Mouse (Mus musculus): ENCODE measurements around the gene Fam172a.
A peak's percentile ranks its signal among the peaks of the same experiment; 100 is the strongest.

Fam172a gene

DNA sequence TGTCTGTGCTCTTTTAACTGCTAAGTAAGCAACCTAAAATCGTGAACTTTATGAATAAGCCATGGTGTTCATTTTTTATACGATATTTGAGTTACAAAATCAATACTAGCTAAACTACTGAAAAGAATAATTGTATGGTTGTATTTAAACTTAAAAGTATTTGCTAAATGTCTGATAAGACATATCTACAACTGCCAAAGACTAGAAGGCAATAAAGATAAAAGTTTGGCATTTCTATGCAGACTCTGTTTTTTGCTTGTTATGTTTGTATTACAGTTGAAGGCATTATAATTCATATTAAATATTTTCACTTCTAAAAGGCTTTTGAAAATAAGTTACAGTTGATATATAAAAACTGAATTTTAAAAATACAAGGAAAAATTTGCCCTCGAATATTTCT lies 274.4 kb downstream of the Fam172a start:
- no peak for DNase-seq (ENCODE audit: low spot score)

DNA sequence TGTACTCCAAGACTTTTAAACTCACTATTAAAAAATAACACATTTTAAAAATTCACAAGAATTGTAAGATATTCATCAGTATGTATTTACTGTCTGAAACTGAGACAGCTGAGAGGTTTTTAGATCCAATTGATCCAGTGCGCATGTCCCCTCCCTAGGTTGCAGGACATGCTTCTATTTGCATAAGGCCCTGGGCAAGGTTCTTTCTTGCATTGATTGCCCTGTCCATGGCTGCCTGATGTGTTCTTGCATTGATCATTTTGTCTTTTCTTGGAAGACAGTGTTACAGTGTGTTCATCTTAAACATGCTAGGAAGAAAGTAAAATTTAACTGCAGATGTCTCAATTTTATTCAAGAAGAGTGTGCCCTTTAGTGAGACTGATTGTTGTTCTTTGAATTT lies 275.3 kb downstream of the Fam172a start:
- DNase-seq (ENCODE audit: low spot score), result no peak

DNA sequence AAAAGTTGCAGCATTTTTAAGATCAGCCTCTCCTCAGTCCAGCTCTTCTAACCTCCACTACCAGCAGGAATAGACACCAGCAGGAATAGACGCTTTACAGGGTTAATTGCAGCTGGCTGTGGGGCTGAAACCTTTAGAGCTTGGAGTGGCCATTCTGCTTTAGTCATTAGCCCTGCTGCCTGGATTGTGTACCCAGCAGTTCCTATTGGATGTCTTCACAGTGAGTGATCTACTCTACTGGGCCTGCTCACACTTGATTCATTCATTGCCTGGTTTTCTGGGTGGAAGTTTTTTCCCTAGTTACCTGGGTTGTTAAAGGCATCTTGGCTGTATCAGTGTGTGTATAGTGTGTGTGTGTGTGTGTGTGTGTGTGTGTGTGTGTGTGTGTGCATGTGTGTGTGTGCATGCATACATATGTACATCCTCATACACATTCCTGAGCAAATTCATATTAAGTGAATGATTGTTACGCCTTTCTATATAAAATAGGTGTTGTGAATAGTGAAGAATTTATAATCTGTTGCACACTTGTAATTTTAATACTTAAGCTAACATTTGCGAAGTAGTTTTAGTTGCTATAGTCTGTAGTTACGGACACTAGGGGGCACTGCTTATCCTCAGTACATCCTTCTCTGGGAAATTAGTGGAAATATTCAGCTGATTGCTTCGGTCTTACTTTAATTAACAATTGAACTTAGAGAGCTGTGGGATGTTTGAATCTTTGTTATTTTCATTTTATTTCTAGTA lies 280.4 kb downstream of the Fam172a start:
- DNase-seq (ENCODE audit: low spot score), result peak; percentile 16

DNA sequence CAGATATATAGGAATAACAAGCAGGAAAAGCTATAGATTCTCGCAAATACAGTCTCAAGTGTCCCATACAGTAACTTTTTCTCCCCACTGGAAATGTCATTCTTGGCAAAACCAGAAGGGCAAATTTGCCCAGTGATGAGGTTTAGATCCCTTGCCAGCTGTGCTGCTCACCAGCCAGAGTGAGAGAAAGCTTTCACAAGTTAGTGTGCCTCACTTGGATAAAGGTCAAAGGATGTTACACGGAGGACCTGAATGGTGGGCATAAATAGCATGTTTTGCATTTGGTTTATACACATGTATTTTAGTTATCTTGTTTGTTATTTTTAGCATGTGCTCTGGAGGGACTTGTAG lies 281.0 kb downstream of the Fam172a start:
- no peak for DNase-seq (ENCODE audit: low spot score)

DNA sequence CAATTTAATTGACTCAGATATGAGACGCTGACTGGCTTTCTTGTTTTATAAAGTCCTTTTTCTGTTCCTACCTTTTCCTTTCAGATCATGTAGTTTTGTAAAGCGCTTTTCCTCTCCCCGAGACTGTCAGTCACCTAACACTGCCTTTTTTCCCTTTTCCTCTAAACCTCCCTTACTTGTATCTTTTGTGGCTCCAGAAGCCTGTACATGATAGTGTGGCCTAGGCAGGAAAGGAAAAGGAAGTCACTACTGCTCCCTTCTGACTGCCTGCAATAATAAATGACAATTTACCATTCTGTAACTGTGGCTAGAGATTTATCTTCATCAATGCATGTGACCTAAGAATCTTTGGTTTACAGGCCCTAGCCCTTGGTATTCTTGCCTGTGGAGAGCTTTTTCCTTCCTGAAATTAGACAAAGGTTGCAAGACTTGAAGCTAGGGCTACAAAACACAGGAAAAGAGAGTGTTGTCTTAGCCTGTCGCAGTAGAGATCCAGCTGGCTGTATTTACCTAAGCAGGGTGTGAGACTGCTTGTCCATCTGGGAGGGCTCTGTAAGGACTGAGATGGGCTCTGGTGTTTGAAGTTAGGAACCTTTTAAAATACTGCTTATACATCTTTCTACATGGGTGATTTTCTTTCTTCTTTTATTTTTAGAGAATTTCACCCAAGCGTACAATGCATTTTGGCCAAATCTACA lies 289.5 kb downstream of the Fam172a start:
- no peak for DNase-seq (ENCODE audit: low spot score)

DNA sequence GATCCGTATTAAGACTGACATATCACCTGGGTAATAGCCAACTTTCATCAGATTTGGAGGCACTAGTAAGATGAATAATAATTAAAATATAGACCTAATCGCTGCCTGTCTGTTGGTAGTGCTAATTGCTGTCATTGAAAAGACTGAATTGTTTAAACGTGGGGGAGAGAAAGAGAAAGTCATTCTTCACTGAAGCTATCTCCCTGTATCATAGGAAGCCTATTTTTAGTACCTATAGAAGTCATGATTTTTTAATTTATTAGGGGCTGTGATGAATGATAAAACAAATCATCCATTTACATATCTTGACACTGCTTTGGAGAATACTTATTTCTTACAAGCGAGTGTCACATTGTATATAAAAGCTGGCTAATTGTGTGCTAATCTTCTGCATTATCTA lies 302.8 kb downstream of the Fam172a start:
- DNase-seq (ENCODE audit: low spot score), result no peak

DNA sequence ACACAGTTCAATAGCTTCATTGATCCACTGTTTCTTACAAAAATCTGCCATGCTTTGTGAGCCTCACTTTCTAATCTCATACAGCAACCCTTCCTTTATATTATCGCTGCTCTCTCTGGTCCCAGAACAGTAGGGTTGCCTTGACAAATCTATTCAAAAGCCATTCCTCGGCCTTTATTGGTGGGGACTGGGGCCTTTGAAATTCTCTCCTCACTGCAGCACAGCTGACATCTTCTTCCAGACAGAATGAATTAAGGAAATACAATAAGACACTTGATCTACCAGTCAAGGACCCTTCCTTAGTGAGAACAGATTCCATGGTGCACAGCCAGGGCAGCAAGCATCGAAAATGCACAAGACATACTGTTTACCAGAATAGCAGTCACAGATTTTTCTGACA lies 303.5 kb downstream of the Fam172a start:
- DNase-seq (ENCODE audit: low spot score), result no peak

DNA sequence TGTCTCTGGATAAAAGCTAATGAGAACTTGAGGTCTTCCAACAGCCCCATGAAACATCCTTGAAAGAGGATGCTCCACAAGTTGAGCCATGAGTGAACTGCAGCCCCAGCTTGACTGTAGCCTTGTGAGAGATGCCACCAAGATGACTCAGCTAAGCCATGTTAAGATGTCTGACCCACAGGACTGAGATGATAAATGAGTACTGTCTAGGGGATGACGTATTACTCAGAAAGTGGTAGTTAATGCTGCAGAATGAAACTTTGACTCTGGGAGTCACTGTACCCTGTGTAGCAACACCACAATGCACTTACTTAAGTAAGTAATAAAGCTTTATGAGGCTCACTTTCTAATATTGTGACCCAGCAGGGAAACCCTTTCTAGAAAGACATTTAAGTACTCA lies 308.3 kb downstream of the Fam172a start:
- DNase-seq (ENCODE audit: low spot score), result no peak

DNA sequence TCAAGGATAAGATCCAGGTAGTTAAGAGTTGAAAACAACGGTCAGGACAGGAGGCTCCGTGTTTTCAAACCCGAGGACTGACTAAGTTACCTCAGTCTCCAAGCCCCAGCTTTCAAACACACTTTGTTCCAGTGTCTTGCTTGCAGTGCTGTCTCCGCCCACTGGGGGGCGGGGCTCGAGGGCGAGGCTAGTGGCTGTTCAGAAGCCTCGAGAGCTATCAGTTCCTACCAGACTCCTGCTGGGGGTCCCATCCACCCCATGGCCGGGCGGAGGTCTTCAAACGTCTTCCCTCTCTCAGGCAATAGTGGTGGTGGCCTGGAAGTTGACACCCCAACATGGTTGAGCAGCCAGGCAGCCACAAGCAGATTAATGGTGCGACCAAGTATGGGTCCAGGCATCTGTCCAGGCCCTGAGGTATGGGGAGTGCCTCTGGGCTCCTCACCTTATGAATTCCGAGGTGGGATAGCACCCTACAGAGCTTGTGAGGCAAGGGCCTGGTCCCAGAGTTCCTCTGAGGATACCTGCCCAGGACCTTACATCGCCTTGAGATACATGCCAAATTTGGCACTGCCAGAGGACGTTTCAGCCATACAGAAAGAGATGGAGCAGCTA lies 323.0 kb downstream of the Fam172a start, which contains the start of gene Pou5f2:
TSS of gene Pou5f2 (plus strand) at position 220 of the 612 bp plus-strand sequence.
- DNase-seq (ENCODE audit: low spot score), result no peak

DNA sequence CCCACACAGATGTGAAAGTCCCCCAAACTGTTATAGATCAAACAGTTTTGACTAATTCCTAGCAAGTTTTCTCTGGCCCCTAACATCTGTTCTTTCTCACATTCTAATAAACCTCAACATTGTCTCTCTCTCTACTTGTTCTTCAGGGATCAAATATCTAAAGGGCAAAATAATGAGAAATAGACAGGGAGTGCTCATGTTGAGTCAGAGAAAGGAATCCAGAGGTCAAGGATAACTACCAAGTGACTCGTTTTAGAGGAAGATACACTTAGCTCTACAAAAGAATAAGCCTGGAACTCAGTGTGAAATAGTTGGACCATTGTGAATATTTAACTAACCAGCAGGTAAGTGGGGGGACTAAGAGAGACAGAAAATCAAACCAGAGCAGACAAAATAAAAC lies 331.0 kb downstream of the Fam172a start:
- no peak for DNase-seq (ENCODE audit: low spot score)

DNA sequence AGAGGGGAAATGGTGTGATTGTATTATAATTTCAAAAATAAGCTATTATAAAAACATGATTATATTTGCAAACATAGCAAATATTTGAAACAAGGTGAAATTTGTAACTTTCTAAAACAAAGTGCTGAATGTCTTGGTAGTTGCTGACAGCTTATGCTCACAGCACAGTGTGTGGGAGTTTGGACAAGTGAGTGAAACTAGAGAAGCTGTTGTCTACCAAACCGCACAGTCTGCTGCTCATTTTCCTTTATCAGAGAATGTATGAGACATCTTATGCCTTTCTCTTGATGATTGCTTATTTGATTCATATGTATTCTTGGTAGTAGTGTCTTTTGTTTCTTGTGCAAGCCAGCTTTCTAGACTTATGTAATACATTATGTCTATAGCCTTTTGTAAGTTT lies 335.4 kb downstream of the Fam172a start:
- no peak for DNase-seq (ENCODE audit: low spot score)

DNA sequence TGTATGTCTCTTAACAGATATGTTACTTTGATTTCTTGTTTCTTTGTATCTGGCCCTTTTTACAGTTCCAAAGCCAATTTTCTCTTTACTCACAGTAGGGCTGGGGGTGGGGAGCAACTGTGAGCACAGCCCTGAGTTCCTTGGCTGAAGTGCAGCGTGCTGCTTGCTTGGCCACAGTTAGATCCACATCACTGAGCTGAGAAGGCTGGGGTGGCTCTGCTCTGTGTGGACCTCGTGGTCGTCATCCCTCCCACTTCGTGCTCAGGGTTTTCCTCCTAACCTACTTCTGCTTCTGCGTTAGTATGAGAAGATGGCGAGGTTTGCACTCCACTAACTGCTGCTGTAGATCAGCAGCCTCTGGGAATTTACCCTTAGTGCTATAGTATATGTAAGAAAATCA lies 341.4 kb downstream of the Fam172a start:
- DNase-seq (ENCODE audit: low spot score), result no peak

DNA sequence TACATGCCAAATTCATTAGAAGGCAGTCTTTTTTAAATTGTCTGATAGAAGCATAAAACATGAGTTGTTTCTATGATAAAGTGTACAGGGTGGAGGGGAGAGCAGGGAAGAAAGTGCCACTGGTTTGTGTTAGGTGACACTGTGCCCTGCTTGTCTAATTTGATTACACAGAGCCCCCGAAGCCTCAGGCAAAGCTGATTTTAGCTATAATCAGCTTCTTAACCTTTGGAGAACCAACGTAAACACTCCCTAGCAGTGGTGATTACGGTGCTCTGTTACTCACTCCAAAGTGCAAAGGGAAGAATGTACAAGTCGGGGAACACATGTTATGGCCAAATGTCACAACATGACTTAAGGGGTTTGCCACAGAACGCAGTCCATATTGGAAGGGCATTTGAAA lies 343.3 kb downstream of the Fam172a start:
- DNase-seq (ENCODE audit: low spot score), result no peak

DNA sequence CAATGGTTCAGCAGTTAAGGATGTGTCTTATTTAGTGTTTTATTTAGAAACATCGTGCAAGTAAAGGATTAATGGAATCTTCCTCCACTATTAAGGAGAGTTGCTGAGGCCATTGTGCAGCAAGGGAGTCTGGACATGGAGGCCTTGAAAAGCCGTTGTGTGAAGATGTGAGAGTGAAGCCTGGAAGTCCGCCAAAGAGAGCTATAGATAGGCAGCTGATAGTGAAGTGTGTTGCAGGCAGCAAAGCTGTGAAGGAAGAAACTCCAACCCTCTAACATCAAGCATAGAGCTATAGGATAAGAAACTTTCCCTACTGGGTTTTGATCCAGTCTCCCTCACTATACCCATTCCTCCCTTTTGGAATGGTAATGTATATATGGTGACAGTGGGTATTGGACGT lies 385.9 kb downstream of the Fam172a start:
- no peak for DNase-seq (ENCODE audit: low spot score)

DNA sequence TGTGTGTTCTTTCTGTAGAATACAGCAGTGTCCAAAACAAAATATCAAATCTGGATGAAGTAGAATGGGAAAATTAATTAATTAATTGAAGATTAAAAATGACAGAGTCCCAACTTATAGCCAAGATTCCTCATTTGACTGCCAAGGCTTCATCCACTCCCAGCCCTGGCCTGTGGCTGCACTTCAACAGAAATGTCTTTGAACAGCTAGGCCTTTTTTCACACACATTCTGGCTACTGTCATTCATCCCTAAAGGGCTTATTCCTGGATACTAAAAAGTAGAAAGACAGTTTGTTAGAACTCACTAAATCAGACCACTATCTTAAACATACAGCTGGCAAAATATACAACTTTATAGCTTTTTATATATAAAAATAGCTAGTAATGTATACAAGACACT lies 388.9 kb downstream of the Fam172a start:
- no peak for DNase-seq (ENCODE audit: low spot score)

DNA sequence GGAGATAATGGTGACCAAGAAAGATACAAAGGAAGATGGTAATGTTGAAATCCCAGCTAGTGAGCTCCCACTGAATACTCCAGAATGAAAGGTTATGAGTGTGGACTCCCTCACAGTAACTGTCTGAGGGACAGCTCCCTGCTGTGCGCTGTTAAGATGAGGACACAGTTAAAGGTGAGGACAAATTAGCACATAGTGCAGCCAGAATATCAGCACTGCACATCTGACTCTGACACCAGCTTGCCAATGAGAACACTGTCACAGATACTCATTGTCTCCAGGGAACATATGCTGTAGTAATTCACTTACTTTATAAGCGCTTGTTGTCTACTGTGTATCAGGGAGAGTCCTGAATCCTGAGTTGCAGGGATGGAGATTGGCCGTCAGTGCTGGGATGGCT lies 390.1 kb downstream of the Fam172a start:
- DNase-seq (ENCODE audit: low spot score), result no peak

DNA sequence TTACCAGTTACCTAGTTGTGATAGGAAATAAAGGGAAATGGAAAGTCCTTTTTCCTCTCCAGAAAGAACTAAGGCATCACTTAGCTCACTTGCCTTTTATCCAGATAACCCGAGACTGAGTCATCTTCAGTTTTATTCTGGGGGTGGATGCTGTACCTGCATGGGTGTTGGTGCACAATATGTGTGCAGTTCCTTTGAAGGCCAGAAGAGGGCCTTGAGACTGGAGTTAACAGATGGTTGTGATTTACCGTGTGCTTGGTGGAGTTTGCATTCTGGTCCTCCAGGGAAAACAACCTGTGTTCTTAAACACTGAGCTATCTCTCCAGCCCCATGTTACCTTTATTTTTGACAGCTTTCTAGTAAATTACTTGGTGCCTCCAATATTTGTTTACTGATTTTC lies 392.5 kb downstream of the Fam172a start:
- DNase-seq (ENCODE audit: low spot score), result no peak

DNA sequence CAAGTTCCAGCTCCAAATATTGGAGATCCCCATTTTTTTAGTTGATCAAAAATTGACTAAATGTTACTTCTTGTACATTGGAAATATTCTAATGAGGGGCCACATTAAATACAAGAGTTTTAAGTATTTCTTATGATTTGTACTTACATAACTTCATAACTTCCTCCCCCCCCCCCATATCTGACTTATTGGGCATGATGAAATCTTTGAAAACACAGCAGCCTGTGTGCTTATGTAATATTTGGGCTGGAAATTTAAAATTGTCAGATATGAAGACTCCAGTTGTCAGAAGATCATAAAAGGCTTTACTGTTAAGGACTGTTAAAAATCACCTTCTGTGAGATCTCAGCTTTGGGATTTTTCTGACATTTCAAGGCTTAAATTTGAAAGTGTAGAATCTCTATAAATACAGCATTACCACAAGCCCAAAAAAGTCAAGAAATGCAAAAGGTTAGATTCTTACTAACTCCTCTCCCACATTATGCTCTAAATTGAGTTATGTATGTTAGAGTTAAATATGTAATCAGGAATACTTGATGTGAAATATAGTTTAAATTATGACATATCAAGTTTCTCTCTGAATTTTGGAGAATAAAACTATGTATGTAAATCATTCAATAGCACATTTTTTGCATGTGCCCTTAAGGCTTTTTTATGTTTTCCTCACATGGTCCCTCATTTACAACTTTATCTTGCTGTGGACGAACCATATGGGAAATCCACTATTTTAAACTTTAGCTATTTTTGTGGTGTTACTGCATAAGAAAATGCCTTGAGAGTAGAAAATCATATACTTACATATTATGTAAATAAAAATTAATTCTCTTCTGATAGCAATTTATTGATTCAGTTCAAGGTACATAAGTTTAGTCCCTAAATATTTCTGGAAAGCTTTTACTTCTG lies 393.5 kb downstream of the Fam172a start:
- no peak for DNase-seq (ENCODE audit: low spot score)

DNA sequence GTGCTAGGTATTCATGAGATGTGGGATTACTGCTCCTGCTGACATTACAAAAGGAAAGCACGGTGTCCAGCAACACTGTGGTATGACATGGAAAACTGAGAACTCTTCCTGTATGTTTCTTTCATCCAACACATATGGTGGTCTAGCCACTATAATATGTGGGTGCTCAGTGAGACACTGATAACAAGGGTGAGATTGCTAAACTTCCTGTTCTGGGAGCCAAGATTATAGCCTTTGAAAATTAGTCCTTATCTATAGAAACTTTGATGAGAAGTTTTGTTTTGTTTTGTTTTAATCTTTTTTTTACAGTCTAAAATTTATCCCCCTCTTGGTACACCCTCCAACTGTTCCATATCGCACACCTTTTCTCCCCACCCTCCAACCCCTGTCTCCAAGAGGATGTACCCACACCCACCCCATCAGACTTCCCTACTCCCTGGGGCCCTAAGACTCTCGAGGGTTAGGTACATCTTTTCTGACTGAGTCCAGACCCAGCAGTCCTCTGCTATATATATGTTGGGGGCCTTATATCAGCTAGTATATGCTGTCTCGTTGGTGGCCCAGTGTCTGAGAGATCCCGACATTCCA lies 397.1 kb downstream of the Fam172a start:
- no peak for DNase-seq (ENCODE audit: low spot score)

DNA sequence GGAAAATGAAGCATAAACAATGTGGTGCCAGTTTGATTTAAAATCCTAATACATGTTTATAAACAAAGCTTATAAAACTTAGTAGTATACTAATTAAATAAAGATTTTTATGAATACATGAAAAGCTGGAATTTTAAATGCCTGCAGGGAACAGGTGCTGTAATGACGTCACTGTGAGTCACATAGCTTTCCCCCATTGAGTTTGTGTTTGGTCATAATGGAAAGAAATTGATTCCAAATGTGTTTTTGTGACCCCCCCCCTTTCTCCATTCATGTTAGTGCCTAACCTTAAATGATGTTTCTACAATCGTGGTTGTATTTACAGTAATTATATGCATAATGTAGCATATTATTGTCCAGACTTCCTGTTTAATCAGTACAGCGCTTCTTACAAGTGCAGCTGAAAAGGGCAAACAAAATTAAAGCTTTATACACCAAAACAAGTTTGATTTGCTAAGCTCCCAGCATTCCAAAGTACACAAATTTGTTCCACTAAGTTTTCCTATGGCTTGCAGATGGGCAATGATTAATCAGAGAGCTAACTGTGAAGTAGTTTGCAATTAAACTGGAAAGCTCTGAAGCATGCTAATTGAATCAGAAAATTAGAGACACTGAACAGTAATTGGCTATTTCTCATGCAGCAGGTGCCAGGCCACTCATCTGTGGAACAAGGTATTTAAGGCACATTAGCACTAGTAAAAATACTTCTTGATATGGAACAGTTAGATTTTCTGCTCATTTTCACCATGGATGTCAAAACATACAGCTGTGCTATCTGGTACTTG lies 398.1 kb downstream of the Fam172a start:
- no peak for DNase-seq (ENCODE audit: low spot score)

DNA sequence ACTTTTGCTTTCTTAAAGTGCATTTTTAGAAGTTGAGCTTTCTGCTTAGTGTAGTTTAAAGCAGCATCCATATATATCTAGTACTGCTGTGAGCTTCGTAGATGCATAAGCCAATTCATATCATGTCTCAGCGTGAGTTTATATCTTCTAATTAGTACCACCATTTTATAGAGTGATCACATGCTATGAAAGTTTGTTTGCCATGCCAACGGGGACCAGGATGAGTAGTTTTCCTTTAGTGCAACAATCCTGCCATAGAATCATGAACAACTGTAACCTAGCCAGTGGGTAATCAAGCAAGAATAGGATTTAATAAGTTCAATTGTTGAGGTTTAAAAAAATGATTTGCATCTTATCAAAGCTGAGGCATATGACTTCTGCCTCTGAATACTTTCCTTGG lies 398.8 kb downstream of the Fam172a start:
- no peak for DNase-seq (ENCODE audit: low spot score)
